Mouse (Mus musculus): ENCODE data around the gene Mcidas. TPM values are rescaled to one million over a fixed set of nuclear protein-coding genes. Genes with fewer than 3 reads are reported as not detected.
A peak's percentile ranks its signal among the peaks of the same experiment; 100 is the strongest.
"Not testable (repeated sequence)": the region's sequence is repeated elsewhere in the genome, so short reads cannot be mapped to it uniquely, and the experiment has no call there.

Gene Mcidas
- polyA plus RNA-seq, 1 experiment: not detected

DNA sequence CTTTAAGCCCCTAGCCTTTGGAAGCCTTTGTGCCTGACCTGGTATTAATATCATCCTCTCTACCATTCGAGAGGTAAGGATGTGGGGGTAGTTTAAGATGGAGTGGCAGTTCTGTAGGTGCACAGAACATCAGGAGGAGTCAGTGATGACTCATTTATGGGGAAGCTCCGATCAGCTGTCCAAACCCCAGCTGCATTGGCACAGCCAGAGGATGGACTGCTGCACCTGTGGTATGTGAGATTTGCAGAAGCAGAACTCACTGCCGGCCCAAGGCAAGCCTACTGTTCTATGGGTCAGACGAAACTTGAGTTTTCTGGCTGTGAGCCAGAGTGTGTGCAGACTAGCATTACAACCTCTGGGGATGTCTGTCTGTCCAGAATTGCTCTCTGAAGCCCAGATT lies 2.8 kb downstream of the Mcidas start:
- no peak for TF ChIP-seq CTCF (IDR thresholded peaks at IDR 0.05; ENCODE audit: control insufficient read depth, insufficient read depth, low read length)
- TF ChIP-seq POLR2A (IDR thresholded peaks at IDR 0.05; ENCODE audit: borderline replicate concordance, control insufficient read depth, low read depth, low read length): no peak
- Histone ChIP-seq H3K4me1 (ENCODE audit: control insufficient read depth, insufficient read depth, low read length) (no peaks in the 10 kb centered on the region; the same call in none of the 2 replicates), H3K27ac (ENCODE audit: control insufficient read depth, insufficient read depth, low read depth, low read length, poor library complexity) (no peak overlapping the region), H3K4me3 (replicated peaks; ENCODE audit: control insufficient read depth, low read depth, low read length) (no peak overlapping the region)
- WGBS: 24% methylated on average over 4 of the region's 4 CpGs

DNA sequence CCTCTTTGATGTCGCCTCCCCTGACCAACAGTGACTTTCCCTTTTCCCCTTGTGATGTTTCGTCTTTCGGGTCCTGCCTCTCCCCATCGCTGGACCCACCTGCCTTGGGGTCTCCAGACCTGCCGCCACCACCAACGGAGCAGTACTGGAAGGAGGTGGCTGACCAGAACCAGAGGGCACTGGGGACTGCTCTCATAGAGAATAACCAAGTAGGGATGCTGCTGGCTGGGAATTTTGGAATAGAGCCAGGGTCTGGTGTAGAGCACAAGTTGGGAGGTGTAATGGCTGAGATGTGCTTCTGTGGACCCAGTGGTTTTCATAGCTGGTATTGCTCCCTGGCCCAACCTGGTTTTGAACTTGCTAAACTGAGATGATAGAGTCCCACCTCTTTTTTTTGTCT lies 3.7 kb downstream of the Mcidas start:
- Histone ChIP-seq H3K4me1 (ENCODE audit: control insufficient read depth, insufficient read depth, low read length) (no peaks in the 10 kb centered on the region; the same call in none of the 2 replicates), H3K27ac (ENCODE audit: control insufficient read depth, insufficient read depth, low read depth, low read length, poor library complexity) (no peak overlapping the region), H3K4me3 (replicated peaks; ENCODE audit: control insufficient read depth, low read depth, low read length) (no peak overlapping the region)
- WGBS: 70% methylated on average over 6 of the region's 6 CpGs
- TF ChIP-seq POLR2A (IDR thresholded peaks at IDR 0.05; ENCODE audit: borderline replicate concordance, control insufficient read depth, low read depth, low read length) (no peak), CTCF (IDR thresholded peaks at IDR 0.05; ENCODE audit: control insufficient read depth, insufficient read depth, low read length) (no peak)

DNA sequence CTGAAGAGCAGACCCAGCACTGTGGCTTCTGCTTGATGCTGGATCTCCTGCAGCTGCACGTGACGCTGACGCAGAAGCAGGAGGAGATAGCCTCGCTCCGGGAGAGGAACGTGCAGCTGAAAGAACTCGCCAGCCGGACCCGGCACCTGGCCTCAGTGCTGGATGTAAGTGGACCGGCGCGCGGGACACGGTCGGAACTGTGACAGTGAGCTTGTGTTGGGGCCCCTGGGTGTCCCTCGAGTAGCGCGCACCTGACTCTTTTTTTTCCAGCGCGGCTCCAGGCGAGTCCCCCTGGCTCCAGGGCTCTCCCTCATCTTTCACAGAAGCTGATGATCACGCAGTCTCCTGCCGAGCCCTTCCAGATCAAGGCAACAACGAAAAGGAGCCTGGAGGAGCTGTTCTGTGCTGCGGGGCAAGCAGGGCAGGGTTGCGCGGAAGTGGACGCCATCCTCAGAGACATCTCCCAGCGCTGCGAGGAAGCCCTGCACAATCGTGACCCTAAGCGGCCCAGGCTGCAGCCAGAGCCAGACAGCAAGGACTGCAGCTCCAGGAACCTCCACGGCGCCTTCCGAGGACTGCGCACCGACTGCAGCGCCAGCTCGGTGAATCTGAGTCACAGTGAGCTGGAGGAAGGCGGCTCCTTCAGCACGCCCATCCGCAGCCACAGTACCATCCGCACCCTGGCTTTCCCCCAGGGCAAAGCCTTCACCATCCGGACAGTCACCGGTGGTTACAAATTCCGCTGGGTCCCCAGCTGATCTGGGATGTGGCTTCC lies 5.0 kb downstream of the Mcidas start:
- TF ChIP-seq CTCF (IDR thresholded peaks at IDR 0.05; ENCODE audit: control insufficient read depth, insufficient read depth, low read length): no peak
- TF ChIP-seq POLR2A (IDR thresholded peaks at IDR 0.05; ENCODE audit: borderline replicate concordance, control insufficient read depth, low read depth, low read length): no peak
- Histone ChIP-seq H3K4me3 (replicated peaks; ENCODE audit: control insufficient read depth, low read depth, low read length) (no peak overlapping the region), H3K27ac (ENCODE audit: control insufficient read depth, insufficient read depth, low read depth, low read length, poor library complexity) (no peak overlapping the region), H3K4me1 (ENCODE audit: control insufficient read depth, insufficient read depth, low read length) (no peaks in the 10 kb centered on the region; the same call in none of the 2 replicates)
- under 1% methylated on average over 46 of the region's 46 CpGs for WGBS

DNA sequence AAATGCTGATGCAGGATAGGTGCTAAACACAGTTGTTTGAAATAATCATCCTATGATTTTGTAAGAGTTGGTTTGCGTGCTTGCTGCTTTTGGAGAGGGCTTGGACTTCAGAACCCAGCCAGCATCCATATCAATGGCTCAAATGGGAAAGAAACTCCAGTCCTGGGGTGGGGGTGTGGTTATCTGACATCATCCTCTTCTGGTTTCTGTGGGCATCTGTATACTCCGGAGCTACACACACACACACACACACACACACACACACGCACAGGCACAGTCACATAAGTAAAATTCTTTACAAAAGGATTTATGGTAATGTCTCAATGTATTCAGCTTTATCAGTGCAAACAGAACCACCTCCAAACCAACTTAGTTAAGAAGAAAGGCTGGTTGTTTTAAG lies 6.4 kb downstream of the Mcidas start:
- WGBS: 63% methylated on average over 3 of the region's 3 CpGs
- Histone ChIP-seq H3K4me1 (ENCODE audit: control insufficient read depth, insufficient read depth, low read length) (no peaks in the 10 kb centered on the region; the same call in none of the 2 replicates), H3K27ac (ENCODE audit: control insufficient read depth, insufficient read depth, low read depth, low read length, poor library complexity) (no peak overlapping the region), H3K4me3 (replicated peaks; ENCODE audit: control insufficient read depth, low read depth, low read length) (no peak overlapping the region)
- TF ChIP-seq POLR2A (IDR thresholded peaks at IDR 0.05; ENCODE audit: borderline replicate concordance, control insufficient read depth, low read depth, low read length) (no peak), CTCF (IDR thresholded peaks at IDR 0.05; ENCODE audit: control insufficient read depth, insufficient read depth, low read length) (no peak)

DNA sequence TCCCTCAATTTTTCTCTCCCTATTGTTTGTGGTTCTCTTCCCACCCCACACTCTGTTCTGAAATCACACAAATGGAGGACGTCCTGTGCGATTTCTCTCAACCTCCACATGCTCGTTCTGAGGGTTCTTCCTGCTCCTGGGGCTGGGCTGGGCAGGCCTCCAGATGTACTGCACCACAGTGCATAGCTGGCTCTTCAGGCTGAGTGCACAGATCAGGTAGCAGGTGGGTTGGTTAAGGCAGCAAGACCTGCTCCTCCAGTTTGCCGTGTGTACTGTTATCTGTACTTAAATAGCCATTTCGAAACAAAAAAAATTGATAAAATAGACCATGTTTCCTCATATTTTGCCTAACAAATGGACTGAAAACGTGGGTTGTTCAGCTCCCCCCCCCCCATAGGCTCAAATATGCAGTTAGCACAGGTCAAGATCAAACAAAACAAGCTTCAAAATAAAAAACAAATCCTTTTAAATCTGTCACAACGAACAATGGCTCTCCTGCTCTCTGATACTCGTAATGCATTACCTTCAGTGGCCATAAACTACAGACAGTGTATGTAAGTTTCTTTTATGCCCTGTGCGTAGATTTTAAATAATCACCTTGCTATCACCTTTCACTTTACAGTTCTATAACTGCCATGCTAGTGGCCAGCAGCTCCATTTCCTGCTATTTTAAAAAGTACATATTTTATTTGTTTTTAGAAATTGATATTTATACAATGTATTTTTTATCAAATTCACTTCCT lies 7.1 kb downstream of the Mcidas start:
- WGBS: 50% methylated on average over 9 of the region's 9 CpGs
- H3K4me1 ChIP-seq (ENCODE audit: control insufficient read depth, insufficient read depth, low read length): no peaks in the 10 kb centered on the region; the same call in none of the 2 replicates
- no peak overlapping the region for H3K27ac ChIP-seq (ENCODE audit: control insufficient read depth, insufficient read depth, low read depth, low read length, poor library complexity)
- no peak overlapping the region for H3K4me3 ChIP-seq (replicated peaks; ENCODE audit: control insufficient read depth, low read depth, low read length)
- TF ChIP-seq POLR2A (IDR thresholded peaks at IDR 0.05; ENCODE audit: borderline replicate concordance, control insufficient read depth, low read depth, low read length) (no peak), CTCF (IDR thresholded peaks at IDR 0.05; ENCODE audit: control insufficient read depth, insufficient read depth, low read length) (no peak)

DNA sequence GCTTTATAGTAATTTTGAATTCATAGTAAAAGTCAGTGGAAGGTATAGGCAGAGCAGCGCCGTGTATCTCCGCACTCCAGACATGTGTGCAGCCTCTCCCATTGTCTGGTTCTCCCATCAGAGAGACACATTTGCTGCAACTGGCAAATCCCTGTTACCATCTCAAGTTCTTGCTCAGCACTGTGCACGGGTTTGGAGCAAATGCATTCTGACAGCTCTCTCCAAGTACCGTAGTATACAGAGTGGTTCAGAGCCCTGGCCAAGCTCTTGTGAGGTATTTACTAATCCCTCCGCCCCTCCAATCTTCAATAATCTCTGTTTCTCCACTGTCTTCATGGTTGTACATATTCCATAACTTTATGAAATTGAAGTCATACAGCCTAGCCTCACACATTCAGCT lies 19.0 kb downstream of the Mcidas start:
- H3K27ac ChIP-seq (ENCODE audit: control insufficient read depth, insufficient read depth, low read depth, low read length, poor library complexity): no peak overlapping the region
- H3K4me1 ChIP-seq (ENCODE audit: control insufficient read depth, insufficient read depth, low read length): no peaks in the 10 kb centered on the region
- 69% methylated on average over 6 of the region's 6 CpGs for WGBS
- TF ChIP-seq POLR2A (IDR thresholded peaks at IDR 0.05; ENCODE audit: borderline replicate concordance, control insufficient read depth, low read depth, low read length) (no peak), CTCF (IDR thresholded peaks at IDR 0.05; ENCODE audit: control insufficient read depth, insufficient read depth, low read length) (no peak)
- no peak overlapping the region for H3K4me3 ChIP-seq (replicated peaks; ENCODE audit: control insufficient read depth, low read depth, low read length)

DNA sequence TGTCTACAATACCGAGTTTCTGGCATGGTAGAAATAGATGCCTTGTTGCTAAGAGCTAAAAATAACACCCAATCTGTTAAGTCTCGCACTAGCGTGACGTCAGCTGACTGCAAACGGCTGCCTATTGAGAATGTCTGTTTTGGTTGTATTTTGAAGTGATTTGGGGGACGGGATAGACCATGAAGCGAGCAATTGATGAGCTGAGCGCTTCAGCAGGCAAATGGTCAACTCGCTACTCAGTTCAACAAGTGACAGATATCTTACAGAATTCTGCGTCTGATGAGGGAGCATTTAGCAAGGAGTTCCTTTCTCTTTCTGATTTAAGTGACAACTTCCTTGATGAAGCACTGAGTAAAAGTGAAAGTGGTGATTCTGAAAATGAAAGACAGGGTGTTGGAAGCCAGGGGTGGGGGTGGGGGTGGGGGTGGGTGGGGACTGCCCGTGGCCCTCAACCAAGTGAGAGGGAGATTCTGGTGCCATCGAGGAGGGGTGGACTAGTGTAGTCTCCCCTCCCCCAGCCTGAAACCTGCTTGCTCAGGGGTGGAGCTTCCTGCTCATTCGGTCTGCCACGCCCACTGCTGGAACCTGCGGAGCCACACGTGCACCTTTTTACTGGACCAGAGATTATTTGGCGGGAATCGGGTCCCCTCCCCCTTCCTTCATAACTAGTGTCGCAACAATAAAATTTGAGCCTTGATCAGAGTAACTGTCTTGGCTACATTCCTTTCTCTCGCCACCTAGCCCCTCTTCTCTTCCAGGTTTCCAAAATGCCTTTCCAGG lies 19.7 kb downstream of the Mcidas start:
- H3K27ac ChIP-seq (ENCODE audit: control insufficient read depth, insufficient read depth, low read depth, low read length, poor library complexity); H3K4me1 ChIP-seq (ENCODE audit: control insufficient read depth, insufficient read depth, low read length): not testable (repeated sequence)
- 3% methylated on average over 20 of the region's 20 CpGs for WGBS
- H3K4me3 ChIP-seq (replicated peaks; ENCODE audit: control insufficient read depth, low read depth, low read length): peak overlapping the region; percentile 71

DNA sequence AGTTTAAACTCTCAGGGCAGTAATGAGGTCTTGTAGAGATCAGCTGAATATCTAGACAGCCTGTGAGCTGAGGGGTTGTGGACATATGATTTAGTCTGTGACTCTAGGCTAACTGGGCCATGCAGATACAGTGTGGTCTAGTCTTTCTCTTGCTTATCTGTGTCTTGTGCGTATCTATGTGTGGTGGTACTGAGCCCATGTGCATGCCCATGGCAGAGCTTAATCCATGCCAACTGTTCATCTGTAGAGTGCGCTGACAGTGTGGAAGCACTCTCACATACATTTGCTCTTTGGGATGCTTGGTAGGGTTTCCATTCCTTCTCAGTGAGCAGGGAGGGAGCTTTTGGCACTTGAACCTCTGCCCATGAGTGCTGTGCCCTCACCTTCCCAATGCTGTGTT lies 27.9 kb downstream of the Mcidas start:
- Histone ChIP-seq H3K27ac (ENCODE audit: control insufficient read depth, insufficient read depth, low read depth, low read length, poor library complexity) (no peak overlapping the region), H3K4me3 (replicated peaks; ENCODE audit: control insufficient read depth, low read depth, low read length) (no peak overlapping the region), H3K4me1 (ENCODE audit: control insufficient read depth, insufficient read depth, low read length) (no peaks in the 10 kb centered on the region; the same call in none of the 2 replicates)
- WGBS: 76% methylated on average over 2 of the region's 2 CpGs
- TF ChIP-seq POLR2A (IDR thresholded peaks at IDR 0.05; ENCODE audit: borderline replicate concordance, control insufficient read depth, low read depth, low read length): no peak
- no peak for TF ChIP-seq CTCF (IDR thresholded peaks at IDR 0.05; ENCODE audit: control insufficient read depth, insufficient read depth, low read length)
